Mouse (Mus musculus): ENCODE data around the gene 1110059G10Rik. TPM values are rescaled to one million over a fixed set of nuclear protein-coding genes. Genes with fewer than 3 reads are reported as not detected.

1110059G10Rik gene
- 25.8 and 26.8 TPM in 2 replicates for polyA plus RNA-seq (2015; fragmentation: Nextera tagmentation; extraction: Ambion mirVana)

GRCm38 (mm10) chr9:122950643-122951475 is at the start of gene 1110059G10Rik, which contains the start of gene Kif15:
1110059G10Rik (minus strand) TSS chr9:122951000.
Kif15 (plus strand) TSS chr9:122951046.

GRCm38 (mm10) chr9:122922936-122923381 is 27.8 kb downstream of the 1110059G10Rik start, which contains the start of gene Zfp105:
Zfp105 (plus strand) TSS chr9:122923072.

Other genes with a start within 250 kb of the 1110059G10Rik start
- gene Topaz1, start 203.7 kb downstream of the 1110059G10Rik start, polyA plus RNA-seq (2015; fragmentation: Nextera tagmentation; extraction: Ambion mirVana), result not detected in 2 replicates
- gene Tcaim, start 145.5 kb downstream of the 1110059G10Rik start, polyA plus RNA-seq (2015; fragmentation: Nextera tagmentation; extraction: Ambion mirVana), result 4.2 and 4.5 TPM in 2 replicates
- 0.30 TPM in 1 of 2 replicates, not detected in the other for gene Gm35549, start 107.0 kb downstream of the 1110059G10Rik start, polyA plus RNA-seq (2015; fragmentation: Nextera tagmentation; extraction: Ambion mirVana)
- 20.4 and 22.2 TPM in 2 replicates for gene Zfp445, start 85.0 kb downstream of the 1110059G10Rik start, polyA plus RNA-seq (2015; fragmentation: Nextera tagmentation; extraction: Ambion mirVana)
- 1.8 and 2.4 TPM in 2 replicates for gene Zkscan7, start 65.3 kb downstream of the 1110059G10Rik start, polyA plus RNA-seq (2015; fragmentation: Nextera tagmentation; extraction: Ambion mirVana)
- gene Zfp105, start 27.9 kb downstream of the 1110059G10Rik start, polyA plus RNA-seq (2015; fragmentation: Nextera tagmentation; extraction: Ambion mirVana), result 7.3 and 7.6 TPM in 2 replicates
- 8.3 and 10.6 TPM in 2 replicates for gene Kif15, start within 50 bp of the 1110059G10Rik start, polyA plus RNA-seq (2015; fragmentation: Nextera tagmentation; extraction: Ambion mirVana)
- gene Tmem42, start 70.3 kb upstream of the 1110059G10Rik start, polyA plus RNA-seq (2015; fragmentation: Nextera tagmentation; extraction: Ambion mirVana), result 34.6 and 36.0 TPM in 2 replicates
- 0.18 and 0.24 TPM in 2 replicates for gene Tgm4, start 83.7 kb upstream of the 1110059G10Rik start, polyA plus RNA-seq (2015; fragmentation: Nextera tagmentation; extraction: Ambion mirVana)
- 61.6 and 68.0 TPM in 2 replicates for gene Zdhhc3, start 162.2 kb upstream of the 1110059G10Rik start, polyA plus RNA-seq (2015; fragmentation: Nextera tagmentation; extraction: Ambion mirVana)
- gene Exosc7, start 162.2 kb upstream of the 1110059G10Rik start, polyA plus RNA-seq (2015; fragmentation: Nextera tagmentation; extraction: Ambion mirVana), result 61.2 and 63.7 TPM in 2 replicates
- 82.6 and 90.1 TPM in 2 replicates for gene Clec3b, start 199.9 kb upstream of the 1110059G10Rik start, polyA plus RNA-seq (2015; fragmentation: Nextera tagmentation; extraction: Ambion mirVana)

All from urinary bladder, postnatal 0 days (tissue).